Mouse (Mus musculus): ENCODE measurements around the gene Ccdc121.

DNA sequence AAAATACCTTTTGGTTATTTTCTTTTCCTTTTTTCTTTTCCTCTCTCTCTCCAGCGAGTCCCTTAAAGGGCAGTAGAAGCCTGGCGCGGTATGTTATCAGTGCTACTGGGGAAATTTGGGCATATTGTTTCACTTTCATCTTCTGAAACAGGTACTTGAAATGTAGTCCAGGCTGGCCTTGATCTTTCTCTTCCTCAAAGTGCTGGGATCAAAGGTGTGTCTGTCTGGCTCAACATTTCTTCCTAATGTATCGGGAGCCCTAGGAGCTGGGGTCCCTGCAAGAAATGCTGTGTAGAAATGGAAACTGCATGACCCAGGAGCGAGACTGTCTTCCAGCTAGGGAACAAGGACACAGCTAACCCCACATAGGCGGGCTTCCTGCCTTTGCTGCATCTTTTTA is 49.1 kb upstream of the Ccdc121 start:
- TF ChIP-seq CTCF (IDR thresholded peaks at IDR 0.05; ENCODE audit: borderline replicate concordance, insufficient read depth, low read length): no peak
- no peak for TF ChIP-seq POLR2A (IDR thresholded peaks at IDR 0.05; ENCODE audit: low read depth, low read length)

Data from embryonic fibroblast, embryonic 13.5 days (primary cell).